Mouse (Mus musculus): ENCODE data around the gene Hist1h2ad. TPM values are rescaled to one million over a fixed set of nuclear protein-coding genes. Genes with fewer than 3 reads are reported as not detected.
"Not testable (repeated sequence)": the region's sequence is repeated elsewhere in the genome, so short reads cannot be mapped to it uniquely, and the experiment has no call there.

Gene Hist1h2ad
- polyA plus RNA-seq, 1 experiment from 2014 or later = 0.76 TPM

GRCm38 (mm10) chr13:23575271-23575851 is 1.2 kb downstream of the Hist1h2ad start, which contains the start of gene Hist1h3d:
Hist1h3d (plus strand) TSS chr13:23575763.
- TF ChIP-seq CTCF (IDR thresholded peaks at IDR 0.05; ENCODE audit: low read depth) = no peak
- no peaks in the 10 kb centered on the region for H3K27me3 ChIP-seq (ENCODE audit: insufficient read depth, low read length)
- DNase-seq (ENCODE audit: low spot score) (peak; percentile 98), ATAC-seq (replicated peaks; ENCODE audit: low FRiP score, low read depth) (peak; percentile 67)
- H3K4me2 ChIP-seq (ENCODE audit: low read length) = peak within 1 kb of the TSS; percentile 59
- peaks cover 13% of the 10 kb centered on the region; the same call in 1 of the 2 replicates for H3K4me1 ChIP-seq (replicated peaks; ENCODE audit: insufficient read depth, low read length)
- no peaks in the 10 kb centered on the region for H3K9me3 ChIP-seq (replicated peaks; ENCODE audit: low read length)
- 0% methylated on average over 18 of the region's 18 CpGs for WGBS
- peak within 1 kb of the TSS; percentile 84 for H3K27ac ChIP-seq
- no peaks in the 10 kb centered on the region for H3K36me3 ChIP-seq (ENCODE audit: insufficient read depth, low read length)
- H3K4me3 ChIP-seq (replicated peaks; ENCODE audit: low read depth, low read length) = peak within 1 kb of the TSS; percentile 32
- H3K9ac ChIP-seq (ENCODE audit: low read depth, low read length) = peak within 1 kb of the TSS; percentile 53; the same call in 1 of the 2 replicates

- peaks cover 13% of the 10 kb centered on the region; the same call in 1 of the 2 replicates for H3K4me1 ChIP-seq (replicated peaks; ENCODE audit: insufficient read depth, low read length)
- peak overlapping the region; percentile 59 for H3K4me2 ChIP-seq (ENCODE audit: low read length)
- WGBS = 0% methylated on average over 9 of the region's 40 CpGs
- H3K9me3 ChIP-seq (replicated peaks; ENCODE audit: low read length); DNase-seq (ENCODE audit: low spot score); H3K36me3 ChIP-seq (ENCODE audit: insufficient read depth, low read length); H3K27me3 ChIP-seq (ENCODE audit: insufficient read depth, low read length); ATAC-seq (replicated peaks; ENCODE audit: low FRiP score, low read depth): not testable (repeated sequence)
- H3K4me3 ChIP-seq (replicated peaks; ENCODE audit: low read depth, low read length) = peak overlapping the region; percentile 32
- peak overlapping the region; percentile 53; the same call in 1 of the 2 replicates for H3K9ac ChIP-seq (ENCODE audit: low read depth, low read length)
- peak overlapping the region; percentile 75 for H3K27ac ChIP-seq
Measured at GRCm38 (mm10) chr13:23575864-23576313, 1.7 kb downstream of the Hist1h2ad start.

GRCm38 (mm10) chr13:23576351-23576881 is 2.2 kb downstream of the Hist1h2ad start:
- peak overlapping the region; percentile 32 for H3K4me3 ChIP-seq (replicated peaks; ENCODE audit: low read depth, low read length)
- TF ChIP-seq CTCF (IDR thresholded peaks at IDR 0.05; ENCODE audit: low read depth) = no peak
- H3K9me3 ChIP-seq (replicated peaks; ENCODE audit: low read length) = no peaks in the 10 kb centered on the region
- peak overlapping the region; percentile 58; the same call in 1 of the 2 replicates for H3K27ac ChIP-seq
- 10% methylated on average over 7 of the region's 7 CpGs for WGBS
- H3K4me1 ChIP-seq (replicated peaks; ENCODE audit: insufficient read depth, low read length) = peaks cover 13% of the 10 kb centered on the region; the same call in 1 of the 2 replicates
- DNase-seq (ENCODE audit: low spot score) (peak; percentile 40), ATAC-seq (replicated peaks; ENCODE audit: low FRiP score, low read depth) (no peak)
- no peaks in the 10 kb centered on the region for H3K27me3 ChIP-seq (ENCODE audit: insufficient read depth, low read length)
- H3K4me2 ChIP-seq (ENCODE audit: low read length) = peak overlapping the region; percentile 59
- no peaks in the 10 kb centered on the region for H3K36me3 ChIP-seq (ENCODE audit: insufficient read depth, low read length)
- peak overlapping the region; percentile 53; the same call in 1 of the 2 replicates for H3K9ac ChIP-seq (ENCODE audit: low read depth, low read length)

GRCm38 (mm10) chr13:23576906-23577639 is 2.9 kb downstream of the Hist1h2ad start:
- Histone ChIP-seq H3K27ac (peak overlapping the region; percentile 58; the same call in 1 of the 2 replicates), H3K4me1 (replicated peaks; ENCODE audit: insufficient read depth, low read length) (peaks cover 13% of the 10 kb centered on the region; the same call in 1 of the 2 replicates), H3K27me3 (ENCODE audit: insufficient read depth, low read length) (no peaks in the 10 kb centered on the region), H3K4me3 (replicated peaks; ENCODE audit: low read depth, low read length) (peak overlapping the region; percentile 32), H3K4me2 (ENCODE audit: low read length) (peak overlapping the region; percentile 59), H3K36me3 (ENCODE audit: insufficient read depth, low read length) (no peaks in the 10 kb centered on the region), H3K9ac (ENCODE audit: low read depth, low read length) (peak overlapping the region; percentile 53; the same call in 1 of the 2 replicates), H3K9me3 (replicated peaks; ENCODE audit: low read length) (no peaks in the 10 kb centered on the region)
- WGBS = 38% methylated on average over 6 of the region's 6 CpGs
- TF ChIP-seq CTCF (IDR thresholded peaks at IDR 0.05; ENCODE audit: low read depth) = no peak
- ATAC-seq (replicated peaks; ENCODE audit: low FRiP score, low read depth) (no peak), DNase-seq (ENCODE audit: low spot score) (no peak)

GRCm38 (mm10) chr13:23577835-23578234 is 3.7 kb downstream of the Hist1h2ad start:
- no peaks in the 10 kb centered on the region for H3K36me3 ChIP-seq (ENCODE audit: insufficient read depth, low read length)
- no peak overlapping the region for H3K4me2 ChIP-seq (ENCODE audit: low read length)
- no peak overlapping the region for H3K27ac ChIP-seq
- H3K4me1 ChIP-seq (replicated peaks; ENCODE audit: insufficient read depth, low read length) = peaks cover 10% of the 10 kb centered on the region; the same call in 1 of the 2 replicates
- DNase-seq (ENCODE audit: low spot score) (no peak), ATAC-seq (replicated peaks; ENCODE audit: low FRiP score, low read depth) (no peak)
- H3K9me3 ChIP-seq (replicated peaks; ENCODE audit: low read length) = no peaks in the 10 kb centered on the region
- no peak for TF ChIP-seq CTCF (IDR thresholded peaks at IDR 0.05; ENCODE audit: low read depth)
- WGBS = 89% methylated on average over 1 of the region's 1 CpGs
- no peaks in the 10 kb centered on the region for H3K27me3 ChIP-seq (ENCODE audit: insufficient read depth, low read length)
- H3K4me3 ChIP-seq (replicated peaks; ENCODE audit: low read depth, low read length) = no peak overlapping the region
- no peak overlapping the region for H3K9ac ChIP-seq (ENCODE audit: low read depth, low read length)
